Mouse (Mus musculus): ENCODE data around the gene Gnb1l.

Gnb1l gene

GRCm38 (mm10) chr16:18537407-18537990 lies 39.0 kb downstream of the Gnb1l start:
- ATAC-seq (ENCODE audit: insufficient number of reproducible peaks, low FRiP score, low TSS enrichment): no peak

DNA sequence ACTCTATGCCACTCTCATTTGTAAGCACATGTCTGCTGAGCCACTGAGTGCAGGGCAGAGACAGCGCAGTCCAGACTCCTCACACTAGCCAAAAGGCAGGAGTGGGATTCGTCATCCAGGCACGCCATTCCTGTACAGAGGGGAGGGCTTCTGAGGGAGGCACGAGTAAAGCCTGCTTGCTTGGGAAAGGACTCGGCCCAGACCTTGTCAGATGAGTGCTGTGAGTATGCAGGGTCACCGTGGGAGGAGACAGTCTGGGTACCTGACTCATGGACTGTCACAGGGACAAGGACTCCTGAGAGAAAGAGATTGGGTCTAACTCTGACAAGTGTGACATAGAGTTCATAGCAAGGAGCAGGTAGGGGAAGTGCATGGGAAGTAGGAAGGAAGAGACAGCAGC lies 40.8 kb downstream of the Gnb1l start:
- no peak for ATAC-seq (ENCODE audit: insufficient number of reproducible peaks, low FRiP score, low TSS enrichment)

- ATAC-seq (ENCODE audit: insufficient number of reproducible peaks, low FRiP score, low TSS enrichment): no peak
These were observed 44.8 kb downstream of the Gnb1l start for GRCm38 (mm10) chr16:18543151-18543829.

DNA sequence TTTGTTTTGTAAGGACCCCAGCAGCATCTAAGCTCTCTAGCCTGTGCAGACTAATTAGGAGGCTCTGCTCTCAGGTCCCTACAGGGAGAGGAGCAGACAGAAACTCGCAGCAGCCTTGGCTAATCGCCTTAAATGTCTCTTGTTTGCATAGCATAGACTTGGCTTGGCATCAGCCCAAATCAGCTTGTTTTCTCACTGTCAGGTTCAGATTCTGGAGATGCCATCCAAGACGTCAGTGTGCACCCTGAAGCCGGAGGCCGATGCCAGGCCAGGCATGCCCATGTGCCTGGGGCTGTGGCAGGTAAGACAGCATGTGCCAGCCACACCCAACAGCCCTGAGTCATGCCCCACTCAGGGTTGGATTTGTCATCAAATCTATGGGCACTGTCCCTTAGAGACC lies 49.4 kb downstream of the Gnb1l start:
- ATAC-seq (ENCODE audit: insufficient number of reproducible peaks, low FRiP score, low TSS enrichment): no peak

GRCm38 (mm10) chr16:18551604-18552003 lies 53.1 kb downstream of the Gnb1l start:
- ATAC-seq (ENCODE audit: insufficient number of reproducible peaks, low FRiP score, low TSS enrichment): no peak

DNA sequence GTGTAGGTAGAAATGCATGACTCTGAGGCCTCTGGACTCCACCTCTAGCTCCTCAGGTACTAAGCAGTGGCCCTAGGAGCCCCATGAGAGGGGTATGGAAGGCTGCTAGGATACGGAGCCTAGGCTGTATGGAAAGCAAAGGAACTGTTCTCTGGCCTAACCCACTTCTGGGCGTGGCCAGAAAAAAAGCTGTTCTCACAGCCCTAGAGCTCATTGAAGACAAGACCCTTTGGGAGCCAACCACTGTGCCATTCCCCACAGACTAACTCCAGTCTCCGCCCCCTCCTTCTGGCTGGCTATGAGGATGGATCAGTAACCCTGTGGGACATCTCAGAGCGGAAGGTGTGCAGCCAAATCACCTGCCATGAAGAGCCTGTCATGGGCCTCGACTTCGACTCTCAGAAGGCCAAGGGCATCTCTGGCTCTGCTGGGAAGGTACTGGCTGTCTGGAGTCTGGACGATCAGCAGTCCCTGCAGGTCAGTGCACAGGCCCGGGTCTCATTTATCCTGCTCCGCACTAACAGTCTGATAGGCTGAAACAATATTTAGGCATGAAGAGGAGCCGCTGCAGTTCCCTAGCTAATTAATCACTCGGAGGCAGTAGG lies 53.7 kb downstream of the Gnb1l start:
- no peak for ATAC-seq (ENCODE audit: insufficient number of reproducible peaks, low FRiP score, low TSS enrichment)

DNA sequence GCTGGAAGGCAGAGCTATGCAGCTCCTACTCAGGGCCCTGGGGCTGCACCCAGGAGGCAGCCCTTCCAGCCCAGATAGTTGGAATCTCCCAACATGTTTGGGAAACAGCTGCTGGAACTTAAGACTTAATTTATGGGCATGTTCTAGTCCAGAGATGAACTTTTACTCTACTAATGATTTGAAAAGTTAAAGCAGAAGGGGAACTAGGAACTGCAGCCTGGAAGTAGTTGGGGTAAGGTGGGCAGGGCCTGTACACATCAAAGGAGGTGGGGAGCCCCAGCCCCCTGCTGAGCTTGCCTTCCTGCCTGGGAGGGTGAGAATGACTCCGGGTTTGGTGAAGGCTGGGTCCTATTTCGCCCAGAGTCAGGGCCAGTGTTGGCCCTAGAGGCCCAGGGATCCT lies 56.2 kb downstream of the Gnb1l start:
- ATAC-seq (ENCODE audit: insufficient number of reproducible peaks, low FRiP score, low TSS enrichment): 0 out of 2 replicates have a peak, but pooled peaks have one; percentile 31

DNA sequence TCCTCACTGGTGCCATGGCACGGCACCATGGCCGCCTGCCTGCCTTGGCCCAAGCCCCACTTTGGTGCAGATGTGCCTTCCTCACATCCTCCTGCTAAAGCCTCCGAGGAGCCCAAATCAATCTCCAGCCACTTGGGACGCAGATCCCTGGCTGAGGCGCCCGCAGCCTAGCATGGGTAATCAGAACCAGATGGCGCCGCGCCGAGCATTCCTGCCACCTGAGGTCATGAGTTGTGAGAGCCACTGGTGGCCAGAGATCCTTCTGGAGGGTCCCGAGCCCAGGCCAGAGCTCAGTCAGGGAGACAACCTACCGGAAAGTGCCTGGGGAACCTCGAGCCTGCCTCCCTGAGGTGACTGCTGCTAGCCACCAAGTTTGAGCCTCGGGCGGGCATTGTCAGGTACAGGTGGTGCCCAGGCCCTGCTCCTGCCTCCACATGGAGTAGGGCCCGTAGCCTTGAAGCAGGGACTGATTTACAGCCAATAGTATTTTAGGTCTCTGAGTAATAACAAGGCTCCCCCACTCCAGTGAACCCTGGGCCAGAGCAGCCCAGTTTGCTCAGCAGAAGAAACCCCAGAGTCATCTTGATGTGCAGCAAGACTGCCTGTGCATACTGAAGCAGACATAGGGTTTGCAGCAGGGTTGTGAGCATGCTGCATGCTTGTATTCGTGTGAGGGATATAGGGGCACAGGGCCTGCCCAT lies 56.9 kb downstream of the Gnb1l start:
- no peak for ATAC-seq (ENCODE audit: insufficient number of reproducible peaks, low FRiP score, low TSS enrichment)

GRCm38 (mm10) chr16:18556461-18556860 lies 57.9 kb downstream of the Gnb1l start:
- ATAC-seq (ENCODE audit: insufficient number of reproducible peaks, low FRiP score, low TSS enrichment): no peak

DNA sequence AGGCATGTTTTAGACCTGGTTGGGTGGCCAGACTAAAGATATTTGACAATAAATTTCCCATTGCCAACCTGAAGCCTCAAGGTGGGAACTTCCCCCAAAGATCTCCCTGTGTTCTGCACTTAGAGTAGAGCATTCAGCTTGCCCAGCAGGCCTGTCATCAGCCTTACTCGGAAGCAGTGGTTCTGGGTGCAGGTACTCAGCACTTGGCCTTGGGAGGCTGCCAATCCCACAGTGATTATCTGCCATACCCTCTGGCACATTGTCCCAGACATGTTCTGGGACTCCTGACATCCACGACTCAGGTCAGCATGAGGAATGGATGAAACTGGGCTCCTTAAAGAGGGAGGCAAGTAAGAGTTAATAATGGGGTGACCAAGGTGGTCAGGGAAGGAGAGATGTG lies 66.0 kb downstream of the Gnb1l start:
- ATAC-seq (ENCODE audit: insufficient number of reproducible peaks, low FRiP score, low TSS enrichment): no peak

- ATAC-seq (ENCODE audit: insufficient number of reproducible peaks, low FRiP score, low TSS enrichment): no peak
These were observed 70.1 kb downstream of the Gnb1l start for GRCm38 (mm10) chr16:18568599-18568998.

DNA sequence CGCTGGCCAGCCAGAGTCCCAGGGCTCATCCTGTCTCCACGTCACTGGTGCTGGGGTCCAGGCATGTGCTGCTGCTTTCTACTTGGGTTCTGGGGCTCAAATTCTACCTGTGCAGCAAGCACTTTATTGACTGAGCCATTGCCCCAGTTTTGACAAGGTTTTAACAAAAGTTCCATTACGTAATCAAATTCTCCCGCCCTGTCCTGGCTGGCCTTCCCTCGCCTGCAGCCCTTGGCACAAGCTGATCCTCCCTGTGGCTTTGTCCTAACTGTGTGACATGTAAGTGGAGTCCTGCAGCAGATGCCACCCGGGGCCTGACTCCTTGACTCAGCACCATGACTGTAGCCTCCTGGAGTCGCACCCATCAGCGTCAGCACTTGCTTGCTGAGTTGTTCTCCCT lies 75.7 kb downstream of the Gnb1l start:
- no peak for ATAC-seq (ENCODE audit: insufficient number of reproducible peaks, low FRiP score, low TSS enrichment)

- no peak for ATAC-seq (ENCODE audit: insufficient number of reproducible peaks, low FRiP score, low TSS enrichment)
These were observed 78.6 kb downstream of the Gnb1l start for GRCm38 (mm10) chr16:18577071-18577470.

DNA sequence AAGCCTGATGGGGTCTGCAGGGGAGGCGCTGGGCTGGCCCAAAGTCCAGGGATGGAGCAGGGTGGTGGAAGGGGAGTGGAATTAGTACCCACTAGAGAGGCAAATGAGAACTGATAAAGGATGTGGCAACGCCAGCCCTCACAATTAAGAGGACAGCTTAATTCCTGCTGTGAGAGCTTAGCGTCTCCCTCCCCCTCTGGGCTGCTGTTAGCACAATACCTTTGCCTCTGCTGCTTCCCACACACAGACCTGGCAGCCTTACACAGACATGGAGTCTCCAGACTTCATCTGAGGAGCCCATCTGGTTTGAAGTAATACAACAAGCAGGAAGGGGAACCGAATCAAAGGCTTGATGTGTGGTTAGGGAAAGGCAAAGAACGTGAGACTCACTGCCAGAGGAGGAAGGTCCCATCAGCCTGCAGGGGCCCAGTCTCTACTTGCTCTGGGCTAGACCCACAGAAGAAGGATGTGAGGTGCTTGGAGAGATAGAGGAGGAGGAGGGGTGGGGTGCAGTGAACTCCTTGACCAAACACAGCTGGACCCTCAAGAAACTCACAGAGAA lies 79.2 kb downstream of the Gnb1l start:
- no peak for ATAC-seq (ENCODE audit: insufficient number of reproducible peaks, low FRiP score, low TSS enrichment)

- no peak for ATAC-seq (ENCODE audit: insufficient number of reproducible peaks, low FRiP score, low TSS enrichment)
These were observed 81.9 kb downstream of the Gnb1l start for GRCm38 (mm10) chr16:18580389-18580788.

- ATAC-seq (ENCODE audit: insufficient number of reproducible peaks, low FRiP score, low TSS enrichment): no peak
These were observed 82.6 kb downstream of the Gnb1l start for GRCm38 (mm10) chr16:18581050-18581622.

DNA sequence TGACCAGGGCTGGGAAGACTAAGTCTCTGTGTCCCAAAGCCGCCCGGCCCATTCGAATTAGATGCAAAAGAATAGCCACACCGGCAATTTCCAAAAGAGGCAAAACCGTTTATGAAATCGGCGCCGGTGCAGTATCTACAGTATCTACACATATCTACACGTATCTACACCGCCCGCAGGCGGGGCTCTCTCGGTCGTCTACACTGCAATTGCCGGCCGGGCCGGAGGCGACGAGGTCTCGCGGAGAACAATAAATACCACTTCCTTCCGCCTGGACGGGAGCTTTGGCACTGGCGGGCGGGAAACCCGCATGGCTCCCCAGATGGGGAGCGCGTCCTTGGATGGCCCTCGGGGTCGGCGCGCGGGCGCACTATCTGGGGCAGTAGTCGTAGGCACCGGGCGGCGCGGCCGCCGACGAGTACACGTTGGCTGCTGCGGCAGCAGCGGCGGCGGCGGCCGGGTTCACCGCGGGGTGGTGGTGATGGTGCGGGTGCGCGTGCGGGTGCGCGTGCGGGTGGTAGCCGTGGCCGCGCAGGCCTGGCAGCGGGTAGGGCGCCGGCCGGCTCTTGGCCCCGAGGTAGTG lies 83.2 kb downstream of the Gnb1l start:
- no peak for ATAC-seq (ENCODE audit: insufficient number of reproducible peaks, low FRiP score, low TSS enrichment)

- no peak for ATAC-seq (ENCODE audit: insufficient number of reproducible peaks, low FRiP score, low TSS enrichment)
These were observed 84.1 kb downstream of the Gnb1l start for GRCm38 (mm10) chr16:18582426-18583148.

GRCm38 (mm10) chr16:18583169-18583568 lies 84.7 kb downstream of the Gnb1l start:
- no peak for ATAC-seq (ENCODE audit: insufficient number of reproducible peaks, low FRiP score, low TSS enrichment)
